Mouse (Mus musculus): ENCODE results near the gene Tmc4.

Tmc4 gene

DNA sequence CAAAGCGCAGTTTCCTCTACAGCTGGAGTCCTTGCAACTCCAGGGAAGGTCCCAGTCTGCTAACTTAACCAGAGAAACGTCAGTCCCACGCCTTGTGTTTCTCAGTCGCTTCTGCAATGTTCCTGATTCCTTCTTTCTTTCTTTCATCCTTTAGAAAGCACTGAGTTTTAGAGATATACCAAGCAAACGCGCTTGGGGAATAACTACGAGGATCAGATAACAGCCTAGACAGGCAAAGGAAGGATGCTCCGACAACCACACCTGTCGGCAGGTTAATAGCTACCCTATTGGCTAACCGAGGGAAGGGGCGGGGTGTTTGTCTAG lies 33.0 kb downstream of the Tmc4 start:
- no peak for DNase-seq (ENCODE audit: extremely low read depth, low read depth)

- DNase-seq (ENCODE audit: extremely low read depth, low read depth) = no peak
These were observed 33.5 kb downstream of the Tmc4 start for GRCm38 (mm10) chr7:3643843-3644242.

DNA sequence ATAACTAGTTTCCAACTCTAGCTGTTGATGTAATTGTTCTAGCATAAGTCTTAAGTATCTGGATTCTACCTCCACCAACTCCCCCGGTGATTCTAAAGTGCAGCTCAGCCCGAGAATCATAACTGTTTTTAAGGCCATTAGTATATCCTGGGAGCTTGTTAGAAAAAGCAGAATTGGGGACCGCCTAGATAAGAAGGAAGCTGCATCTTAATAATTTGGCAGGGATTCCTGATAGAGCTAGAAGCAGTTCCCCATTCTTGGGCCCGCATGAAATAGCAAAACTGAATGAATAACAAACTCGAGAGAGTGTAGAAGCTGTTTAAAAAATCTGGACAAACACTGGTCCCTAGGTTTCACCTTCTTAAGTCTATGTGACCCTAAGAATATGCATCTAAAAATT lies 33.9 kb downstream of the Tmc4 start:
- DNase-seq (ENCODE audit: extremely low read depth, low read depth) = peak; percentile 76

- peak; percentile 52 for DNase-seq (ENCODE audit: extremely low read depth, low read depth)
These were observed 46.9 kb downstream of the Tmc4 start for GRCm38 (mm10) chr7:3630478-3630815.

GRCm38 (mm10) chr7:3629543-3630477 lies 47.5 kb downstream of the Tmc4 start, which contains the start of the genes Tfpt and Prpf31:
Tfpt (minus strand) TSS chr7:3629929.
Prpf31 (plus strand) TSS chr7:3629985.
- DNase-seq (ENCODE audit: extremely low read depth, low read depth) = peak; percentile 95

- no peak for DNase-seq (ENCODE audit: extremely low read depth, low read depth)
These were observed 48.3 kb downstream of the Tmc4 start for GRCm38 (mm10) chr7:3629030-3629429.

DNA sequence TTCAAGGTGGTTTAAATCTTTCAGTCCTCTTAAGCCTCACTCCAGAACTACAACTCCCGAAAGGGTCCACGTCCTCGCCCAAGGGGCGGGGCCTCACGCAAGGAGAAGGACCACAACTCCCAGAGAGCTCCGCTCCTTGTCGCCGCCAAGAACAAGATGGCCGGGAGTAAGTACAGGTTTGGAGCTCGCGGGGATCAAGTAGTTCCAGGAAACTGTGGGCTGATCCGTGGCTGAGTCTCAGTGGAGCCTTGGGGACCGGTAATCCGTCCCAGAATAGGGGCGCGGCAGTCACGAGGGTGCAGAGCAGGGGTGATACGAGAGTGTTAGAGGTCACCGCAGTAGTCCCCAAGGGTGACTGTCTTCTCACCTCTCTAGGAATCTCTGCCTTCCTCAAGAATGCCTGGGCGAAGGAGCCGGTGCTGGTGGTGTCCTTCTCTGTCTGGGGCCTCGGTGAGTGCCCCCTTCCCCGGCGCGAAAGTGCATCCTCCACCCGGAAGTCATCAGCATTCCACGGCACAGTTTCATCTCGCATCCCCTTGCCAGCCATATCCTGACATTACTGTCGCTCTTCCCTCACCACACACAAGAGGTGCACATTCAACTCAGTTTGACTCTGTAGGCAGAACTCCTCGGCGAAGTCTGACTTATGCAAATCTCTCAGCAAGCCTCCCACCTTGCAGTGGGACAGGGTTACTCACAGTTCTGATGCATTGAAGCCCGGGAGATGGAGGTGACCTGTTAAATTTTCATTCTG lies 59.9 kb downstream of the Tmc4 start, which contains the start of gene Ndufa3:
Ndufa3 (plus strand) TSS at position 132 of the 754 bp plus-strand sequence.
- DNase-seq (ENCODE audit: extremely low read depth, low read depth) = peak; percentile 89

GRCm38 (mm10) chr7:3616389-3617241 lies 60.7 kb downstream of the Tmc4 start:
- DNase-seq (ENCODE audit: extremely low read depth, low read depth) = no peak

- DNase-seq (ENCODE audit: extremely low read depth, low read depth) = no peak
These were observed 61.3 kb downstream of the Tmc4 start, which contains the start of gene Oscar for GRCm38 (mm10) chr7:3616057-3616388. Oscar (minus strand) TSS chr7:3616157.

Measured in MEL-GATA-1-ER (cell line).